Mouse (Mus musculus) adipose tissue, adult 10 weeks (tissue): ENCODE measurements around the gene Ndufs4. TPM values are rescaled to one million over a fixed set of nuclear protein-coding genes. Genes with fewer than 3 reads are reported as not detected.

Experiments used
- polyA plus RNA-seq: library from polyadenylated mRNA; stranded (reverse); fragments of 350-450 nt; fragmentation: Illumina TruSeq; extraction: RNeasy Lipid Tissue Mini Kit (QIAGEN cat#74804); gene quantifications from one replicate; pipeline ENCODE4 v1.2.3, GENCODE M21; 2014; ENCODE audit warnings: low read depth, low replicate concordance

Gene Ndufs4
- 136 TPM for polyA plus RNA-seq

DNA sequence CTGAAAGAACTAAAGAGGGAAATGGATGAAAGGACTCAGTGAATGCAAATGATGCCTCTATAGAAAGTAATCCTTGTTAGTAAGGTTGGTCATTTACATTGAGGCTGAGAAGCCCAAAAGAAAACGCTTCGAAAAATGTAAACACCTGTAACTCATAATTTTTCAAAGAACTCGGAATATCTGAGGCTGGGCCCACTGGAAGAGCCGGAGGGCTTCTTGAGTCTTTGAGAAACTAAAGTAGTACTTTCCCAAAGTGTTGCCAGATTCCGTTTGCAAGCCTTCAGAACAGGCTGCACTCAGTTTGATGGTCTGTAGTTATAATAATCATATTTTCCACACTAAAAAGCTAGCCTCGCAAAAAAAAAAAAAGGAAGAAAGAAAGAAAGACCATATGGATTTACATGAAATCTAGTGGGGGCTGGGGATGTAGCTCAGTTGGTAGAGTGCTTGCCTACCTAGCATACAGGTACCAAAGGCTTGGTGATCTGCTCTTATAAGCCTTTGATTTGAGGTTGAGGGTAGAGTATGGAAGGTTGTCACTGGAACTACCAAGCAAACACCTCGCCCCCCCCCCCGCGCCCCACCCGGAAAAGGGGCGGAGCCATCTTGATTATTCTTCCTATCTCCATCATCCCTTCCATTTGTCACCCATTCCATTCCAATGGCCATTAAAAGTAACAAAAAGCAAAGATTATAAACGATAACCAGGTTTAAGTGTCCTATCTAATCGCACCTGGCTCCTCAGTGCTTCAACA, at the start of gene Ndufs4:
Ndufs4 (minus strand) TSS at position 48 of the 755 bp plus-strand sequence.

Other genes starting within 250 kb of the Ndufs4 start
- 7.0 TPM for gene Fst, start 70.7 kb upstream of the Ndufs4 start, polyA plus RNA-seq